Mouse (Mus musculus): ENCODE measurements around the gene Gm3005. TPM values are rescaled to one million over a fixed set of nuclear protein-coding genes. Genes with fewer than 3 reads are reported as not detected.
"Not testable (repeated sequence)": the region's sequence is repeated elsewhere in the genome, so short reads cannot be mapped to it uniquely, and the experiment has no call there.

The Gm3005 gene
- 6.1 and 8.1 TPM in 2 replicates for total RNA-seq (2014; rRNA removed)
- polyA plus RNA-seq (2015; fragmentation: Nextera tagmentation; extraction: Ambion mirVana): 7.3 and 12.2 TPM in 2 replicates

DNA sequence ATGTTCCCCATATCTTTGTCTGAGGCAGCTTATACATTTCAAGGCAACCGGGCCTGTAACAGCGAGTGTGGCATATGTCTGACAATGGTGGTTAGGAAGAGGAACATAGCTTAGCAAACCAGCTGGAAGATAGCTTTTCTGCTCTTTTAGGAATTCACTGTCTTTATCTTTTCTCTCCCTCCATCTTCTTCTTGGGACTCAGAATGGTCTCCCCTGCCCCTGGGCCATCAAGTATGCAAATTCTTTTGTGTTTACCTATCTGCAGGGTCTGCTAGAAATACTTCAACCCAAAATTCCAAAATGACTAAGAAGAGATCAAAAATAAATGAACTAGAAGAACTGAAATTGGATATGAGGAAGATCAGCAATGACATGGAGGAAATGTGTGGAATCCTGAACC is at the start of gene Gm3005:
Gene Gm3005 (plus strand): TSS at position 301 of the 400 bp plus-strand sequence.
- H3K27ac ChIP-seq; DNase-seq (ENCODE audit: low spot score); H3K9ac ChIP-seq (replicated peaks; ENCODE audit: low read length); H3K9me3 ChIP-seq (ENCODE audit: low read length); H3K4me1 ChIP-seq (ENCODE audit: insufficient read depth, low read length); ATAC-seq; H3K4me2 ChIP-seq (ENCODE audit: low read depth, low read length); H3K4me3 ChIP-seq (ENCODE audit: low read length); H3K36me3 ChIP-seq (ENCODE audit: insufficient read depth, low read length); H3K27me3 ChIP-seq (ENCODE audit: insufficient read depth, low read length): not testable (repeated sequence)
- no CpG with 5 or more reads among the region's 2 CpGs for WGBS

DNA sequence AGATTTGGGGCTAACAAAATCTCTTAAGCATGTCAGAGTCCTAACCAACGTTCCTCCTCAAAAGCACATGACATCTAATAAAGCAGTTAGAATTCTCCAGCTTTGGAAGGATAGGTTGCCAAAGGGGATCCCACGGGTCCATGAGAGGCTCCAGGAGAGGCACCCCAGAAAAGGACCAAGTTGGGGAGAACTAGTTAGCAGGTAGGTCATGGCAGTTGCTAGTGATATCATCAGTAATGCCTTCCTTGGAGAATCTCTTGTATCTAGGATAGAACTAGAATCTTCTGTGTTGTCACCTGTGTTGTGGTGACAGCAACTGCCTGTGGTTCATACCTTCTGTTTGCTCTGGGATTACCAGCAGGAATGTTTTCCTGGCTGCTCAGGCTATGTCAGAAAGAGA is 33.1 kb upstream of the Gm3005 start, which contains the start of gene Gm10413:
Gene Gm10413 (plus strand): TSS at position 301 of the 400 bp plus-strand sequence.
- not testable (repeated sequence) for H3K9ac ChIP-seq (replicated peaks; ENCODE audit: low read length); H3K4me2 ChIP-seq (ENCODE audit: low read depth, low read length); ATAC-seq; DNase-seq (ENCODE audit: low spot score); H3K4me3 ChIP-seq (ENCODE audit: low read length); H3K27me3 ChIP-seq (ENCODE audit: insufficient read depth, low read length); H3K36me3 ChIP-seq (ENCODE audit: insufficient read depth, low read length); H3K9me3 ChIP-seq (ENCODE audit: low read length); H3K27ac ChIP-seq; H3K4me1 ChIP-seq (ENCODE audit: insufficient read depth, low read length)
- no CpG with 5 or more reads among the region's 2 CpGs for WGBS

DNA sequence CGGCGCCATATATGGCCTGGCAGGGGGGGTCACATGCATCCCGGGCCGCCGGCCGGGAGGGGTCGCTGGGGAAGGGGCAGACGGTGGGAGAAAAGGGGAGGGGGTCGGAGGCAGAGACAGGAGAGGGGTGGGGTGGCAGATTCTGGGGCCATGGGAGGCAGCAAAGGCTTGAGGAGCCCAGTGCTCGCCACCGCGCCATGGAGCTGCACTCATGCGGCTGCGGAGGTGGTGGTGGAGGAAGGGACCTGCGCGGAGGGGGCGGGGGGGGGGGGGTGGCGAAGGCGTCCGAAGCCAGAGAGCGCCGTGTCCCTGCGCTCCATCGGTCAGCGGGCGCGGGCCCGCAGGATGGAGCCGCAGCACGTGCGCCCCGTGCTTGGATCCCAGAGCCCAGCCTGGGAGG is 15.6 kb upstream of the Gm3005 start, which contains the start of gene Gm10409:
Gene Gm10409 (plus strand): TSS at position 301 of the 400 bp plus-strand sequence.
- DNase-seq (ENCODE audit: low spot score); H3K9me3 ChIP-seq (ENCODE audit: low read length); H3K4me1 ChIP-seq (ENCODE audit: insufficient read depth, low read length); H3K9ac ChIP-seq (replicated peaks; ENCODE audit: low read length); H3K4me2 ChIP-seq (ENCODE audit: low read depth, low read length); H3K36me3 ChIP-seq (ENCODE audit: insufficient read depth, low read length); H3K4me3 ChIP-seq (ENCODE audit: low read length); H3K27ac ChIP-seq; ATAC-seq; H3K27me3 ChIP-seq (ENCODE audit: insufficient read depth, low read length): not testable (repeated sequence)
- WGBS: no CpG with 5 or more reads among the region's 32 CpGs

DNA sequence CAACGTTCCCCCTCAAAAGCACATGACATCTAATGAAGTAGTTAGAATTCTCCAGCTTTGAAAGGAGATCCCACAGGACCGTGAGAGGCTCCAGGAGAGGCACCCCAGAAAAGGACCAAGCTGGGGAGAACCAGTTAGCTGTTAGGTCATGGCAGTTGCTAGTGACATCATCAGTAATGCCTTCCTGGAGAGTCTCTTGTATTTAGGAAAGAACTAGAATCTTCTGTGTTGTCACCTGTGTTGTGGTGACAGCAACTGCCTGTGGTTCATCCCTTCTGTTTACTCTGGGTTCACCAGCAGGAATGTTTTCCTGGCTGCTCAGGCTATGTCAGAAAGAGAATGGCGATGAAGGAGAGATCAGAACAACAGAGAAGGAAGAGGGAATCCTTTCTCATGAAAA is 21.2 kb downstream of the Gm3005 start, which contains the start of gene Gm10408:
Gene Gm10408 (plus strand): TSS at position 301 of the 400 bp plus-strand sequence.
- not testable (repeated sequence) for H3K27me3 ChIP-seq (ENCODE audit: insufficient read depth, low read length); H3K4me2 ChIP-seq (ENCODE audit: low read depth, low read length); H3K9me3 ChIP-seq (ENCODE audit: low read length); H3K4me1 ChIP-seq (ENCODE audit: insufficient read depth, low read length); H3K36me3 ChIP-seq (ENCODE audit: insufficient read depth, low read length); ATAC-seq; H3K4me3 ChIP-seq (ENCODE audit: low read length); H3K9ac ChIP-seq (replicated peaks; ENCODE audit: low read length); H3K27ac ChIP-seq; DNase-seq (ENCODE audit: low spot score)
- WGBS: no CpG with 5 or more reads among the region's 3 CpGs

DNA sequence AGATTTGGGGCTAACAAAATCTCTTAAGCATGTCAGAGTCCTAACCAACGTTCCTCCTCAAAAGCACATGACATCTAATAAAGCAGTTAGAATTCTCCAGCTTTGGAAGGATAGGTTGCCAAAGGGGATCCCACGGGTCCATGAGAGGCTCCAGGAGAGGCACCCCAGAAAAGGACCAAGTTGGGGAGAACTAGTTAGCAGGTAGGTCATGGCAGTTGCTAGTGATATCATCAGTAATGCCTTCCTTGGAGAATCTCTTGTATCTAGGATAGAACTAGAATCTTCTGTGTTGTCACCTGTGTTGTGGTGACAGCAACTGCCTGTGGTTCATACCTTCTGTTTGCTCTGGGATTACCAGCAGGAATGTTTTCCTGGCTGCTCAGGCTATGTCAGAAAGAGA is 206.3 kb downstream of the Gm3005 start, which contains the start of gene Gm3012:
Gene Gm3012 (plus strand): TSS at position 301 of the 400 bp plus-strand sequence.
- not testable (repeated sequence) for H3K36me3 ChIP-seq (ENCODE audit: insufficient read depth, low read length); H3K4me1 ChIP-seq (ENCODE audit: insufficient read depth, low read length); H3K4me3 ChIP-seq (ENCODE audit: low read length); H3K27ac ChIP-seq; ATAC-seq; H3K27me3 ChIP-seq (ENCODE audit: insufficient read depth, low read length); H3K9me3 ChIP-seq (ENCODE audit: low read length); DNase-seq (ENCODE audit: low spot score); H3K9ac ChIP-seq (replicated peaks; ENCODE audit: low read length); H3K4me2 ChIP-seq (ENCODE audit: low read depth, low read length)
- WGBS: no CpG with 5 or more reads among the region's 2 CpGs

Other genes with a start within 250 kb of the Gm3005 start
- gene Gm5795, start 239.8 kb upstream of the Gm3005 start, total RNA-seq (2014; rRNA removed): 1.6 TPM in 1 of 2 replicates, not detected in the other
- gene Gm5795, start 239.8 kb upstream of the Gm3005 start, polyA plus RNA-seq (2015; fragmentation: Nextera tagmentation; extraction: Ambion mirVana): 0.19 and 0.20 TPM in 2 replicates
- gene D830030K20Rik, start 219.6 kb upstream of the Gm3005 start, total RNA-seq (2014; rRNA removed): 10.3 and 13.3 TPM in 2 replicates
- gene D830030K20Rik, start 219.6 kb upstream of the Gm3005 start, polyA plus RNA-seq (2015; fragmentation: Nextera tagmentation; extraction: Ambion mirVana): 29.5 and 31.8 TPM in 2 replicates
- 1.2 TPM in 1 of 2 replicates, not detected in the other for gene Gm2956, start 95.5 kb upstream of the Gm3005 start, total RNA-seq (2014; rRNA removed)
- 0.16 TPM in 1 of 2 replicates, not detected in the other for gene Gm2956, start 95.5 kb upstream of the Gm3005 start, polyA plus RNA-seq (2015; fragmentation: Nextera tagmentation; extraction: Ambion mirVana)
- not detected in 2 replicates for gene Gm10413, start 33.0 kb upstream of the Gm3005 start, total RNA-seq (2014; rRNA removed)
- gene Gm10413, start 33.0 kb upstream of the Gm3005 start, polyA plus RNA-seq (2015; fragmentation: Nextera tagmentation; extraction: Ambion mirVana): not detected in 2 replicates
- 6.5 and 6.6 TPM in 2 replicates for gene Gm10409, start 15.5 kb upstream of the Gm3005 start, total RNA-seq (2014; rRNA removed)
- gene Gm10409, start 15.5 kb upstream of the Gm3005 start, polyA plus RNA-seq (2015; fragmentation: Nextera tagmentation; extraction: Ambion mirVana): 18.0 and 22.7 TPM in 2 replicates
- gene Gm10408, start 21.3 kb downstream of the Gm3005 start, total RNA-seq (2014; rRNA removed): not detected in 2 replicates
- gene Gm10408, start 21.3 kb downstream of the Gm3005 start, polyA plus RNA-seq (2015; fragmentation: Nextera tagmentation; extraction: Ambion mirVana): not detected in 2 replicates
- not detected in 2 replicates for gene Gm3012, start 206.4 kb downstream of the Gm3005 start, total RNA-seq (2014; rRNA removed)
- not detected in 2 replicates for gene Gm3012, start 206.4 kb downstream of the Gm3005 start, polyA plus RNA-seq (2015; fragmentation: Nextera tagmentation; extraction: Ambion mirVana)
- gene Gm3020, start 223.9 kb downstream of the Gm3005 start, total RNA-seq (2014; rRNA removed): 6.5 and 6.6 TPM in 2 replicates
- gene Gm3020, start 223.9 kb downstream of the Gm3005 start, polyA plus RNA-seq (2015; fragmentation: Nextera tagmentation; extraction: Ambion mirVana): 18.0 and 22.7 TPM in 2 replicates

Data from hindbrain, postnatal 0 days (tissue).